Mouse (Mus musculus) neural tube, embryonic 11.5 days (tissue): Measurements from ENCODE around the gene Kdelr3. TPM values are rescaled to one million over a fixed set of nuclear protein-coding genes. Genes with fewer than 3 reads are reported as not detected.
A peak's percentile ranks its signal among the peaks of the same experiment; 100 is the strongest.

ENCODE experiments used
- ATAC-seq: fragments of 200-750 bp; cut with Nextera tagmentation; 2 replicates; pipeline ENCODE4 v1.8.0; 2017; ENCODE audit warnings: moderate number of reproducible peaks, mild to moderate bottlenecking, moderate TSS enrichment, moderate library complexity; ENCODE audit not compliant: insufficient read depth, low FRiP score, low TSS enrichment
- DNase-seq: peaks from one replicate; pipeline ENCODE4 v3.0.0-alpha.2; 2015; ENCODE audit warnings: low spot score
- H3K27ac ChIP-seq: fragments of 300-500 bp; sonication (generic); 2 replicates; pipeline ENCODE4 v1.5.1; 2014; ENCODE audit warnings: low read depth, mild to moderate bottlenecking, low read length
- H3K27me3 ChIP-seq: fragments of 300-500 bp; sonication (generic); 2 replicates; pipeline ENCODE4 v1.6.1; 2014; ENCODE audit warnings: mild to moderate bottlenecking, low read length, mixed read lengths; ENCODE audit not compliant: control insufficient read depth, insufficient read depth
- H3K36me3 ChIP-seq: fragments of 300-500 bp; sonication (generic); 2 replicates; pipeline ENCODE4 v1.6.1; 2014; ENCODE audit warnings: mild to moderate bottlenecking, low read length, moderate library complexity, mixed read lengths; ENCODE audit not compliant: control insufficient read depth, insufficient read depth
- H3K4me1 ChIP-seq: fragments of 300-500 bp; sonication (generic); 2 replicates; pipeline ENCODE4 v1.6.1; 2014; ENCODE audit warnings: low read length, mixed read lengths; ENCODE audit not compliant: control insufficient read depth, insufficient read depth
- H3K4me2 ChIP-seq: fragments of 300-500 bp; sonication (generic); 2 replicates; pipeline ENCODE4 v1.6.1; 2014; ENCODE audit warnings: low read depth, mild to moderate bottlenecking, moderate library complexity
- H3K4me3 ChIP-seq: fragments of 300-500 bp; sonication (generic); 2 replicates; pipeline ENCODE4 v1.5.1; 2014; ENCODE audit warnings: low read depth, low read length
- H3K9ac ChIP-seq: fragments of 300-500 bp; sonication (generic); 2 replicates; pipeline ENCODE4 v1.6.1; 2014; ENCODE audit warnings: mild to moderate bottlenecking, low read length
- H3K9me3 ChIP-seq: fragments of 300-500 bp; sonication (generic); 2 replicates; pipeline ENCODE4 v1.6.1; 2016; ENCODE audit warnings: low read length; ENCODE audit not compliant: control insufficient read depth
- WGBS: fragments of 180-500 bp; shearing (Covaris S2); extraction: QIAGEN DNeasy Blood & Tissue Kit; methylation state at CpG from one replicate; pipeline ENCODE4 v1.1.7; 2014; 5-methylcytosine and 5-hydroxymethylcytosine counted together
- polyA plus RNA-seq: library from polyadenylated mRNA; unstranded; fragments of >200 nt; fragmentation: Nextera tagmentation; extraction: Ambion mirVana; gene quantifications from 2 replicates; pipeline ENCODE4 v1.2.1, GENCODE M21; 2014

The Kdelr3 gene
- polyA plus RNA-seq, 1 experiment from 2014 or later, result 12.1 TPM

- ATAC-seq (no peak), DNase-seq (no peak)
- Histone ChIP-seq H3K9me3 (no peaks in the 10 kb centered on the region), H3K4me1 (peaks cover 5% of the 10 kb centered on the region; the same call in 1 of the 2 replicates), H3K27me3 (peaks cover 34% of the 10 kb centered on the region), H3K36me3 (no peaks in the 10 kb centered on the region), H3K9ac (no peak overlapping the region), H3K4me3 (no peak overlapping the region), H3K27ac (no peak overlapping the region), H3K4me2 (no peak overlapping the region)
- WGBS, result 48% methylated on average over 15 of the region's 16 CpGs
Observed at GRCm38 (mm10) chr15:79519400-79520220, 3.4 kb downstream of the Kdelr3 start.

GRCm38 (mm10) chr15:79525564-79525963 lies 9.4 kb downstream of the Kdelr3 start:
- no peak for DNase-seq
- H3K27me3 ChIP-seq, result no peaks in the 10 kb centered on the region
- H3K27ac ChIP-seq, result no peak overlapping the region
- H3K9me3 ChIP-seq, result no peaks in the 10 kb centered on the region
- H3K4me3 ChIP-seq, result no peak overlapping the region
- H3K36me3 ChIP-seq, result peaks cover 27% of the 10 kb centered on the region
- 89% methylated on average over 5 of the region's 5 CpGs for WGBS
- H3K9ac ChIP-seq, result no peak overlapping the region
- no peaks in the 10 kb centered on the region for H3K4me1 ChIP-seq
- ATAC-seq, result no peak
- no peak overlapping the region for H3K4me2 ChIP-seq

DNA sequence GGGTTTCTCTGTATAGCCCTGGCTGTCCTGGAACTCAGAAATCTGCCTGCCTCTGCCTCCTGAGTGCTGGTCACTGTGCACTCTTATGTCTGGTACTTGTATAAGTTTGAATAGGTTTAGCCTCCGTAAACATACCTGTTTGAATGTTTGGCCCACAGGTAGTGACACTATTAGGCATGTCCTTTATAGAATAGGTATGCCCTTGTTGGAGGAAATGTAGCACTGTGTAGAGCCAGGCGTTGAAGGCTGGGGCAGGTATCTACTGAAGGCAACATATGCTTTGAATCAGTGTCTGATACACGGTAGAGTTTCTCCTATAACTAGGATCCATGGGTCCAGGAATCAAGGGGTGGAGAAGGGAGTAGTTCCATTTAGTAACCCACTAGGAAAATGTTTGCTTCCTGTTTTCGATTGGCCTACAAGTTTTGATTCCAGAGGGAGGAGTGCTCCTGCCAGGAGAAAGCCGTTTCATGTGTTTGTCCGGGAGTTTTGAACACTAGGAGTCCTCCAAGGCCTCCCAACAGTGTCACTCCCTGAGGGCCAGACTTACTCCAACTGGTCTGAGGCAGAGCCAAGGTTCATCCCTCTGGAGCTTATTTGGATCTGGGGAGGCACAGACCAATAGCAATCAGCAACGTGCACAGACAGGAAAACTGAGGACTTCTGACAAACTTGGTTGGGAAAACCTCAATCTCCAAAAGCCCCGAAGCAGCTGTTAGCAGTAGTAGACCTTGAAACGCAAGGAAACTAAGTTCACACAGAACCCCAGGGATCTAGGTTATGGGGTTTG lies 10.0 kb downstream of the Kdelr3 start:
- no peak overlapping the region for H3K9ac ChIP-seq
- DNase-seq (no peak), ATAC-seq (no peak)
- no peaks in the 10 kb centered on the region for H3K27me3 ChIP-seq
- H3K4me1 ChIP-seq, result no peaks in the 10 kb centered on the region
- 71% methylated on average over 9 of the region's 9 CpGs for WGBS
- H3K4me2 ChIP-seq, result no peak overlapping the region
- H3K4me3 ChIP-seq, result no peak overlapping the region
- H3K36me3 ChIP-seq, result peaks cover 28% of the 10 kb centered on the region
- H3K27ac ChIP-seq, result no peak overlapping the region
- no peaks in the 10 kb centered on the region for H3K9me3 ChIP-seq

DNA sequence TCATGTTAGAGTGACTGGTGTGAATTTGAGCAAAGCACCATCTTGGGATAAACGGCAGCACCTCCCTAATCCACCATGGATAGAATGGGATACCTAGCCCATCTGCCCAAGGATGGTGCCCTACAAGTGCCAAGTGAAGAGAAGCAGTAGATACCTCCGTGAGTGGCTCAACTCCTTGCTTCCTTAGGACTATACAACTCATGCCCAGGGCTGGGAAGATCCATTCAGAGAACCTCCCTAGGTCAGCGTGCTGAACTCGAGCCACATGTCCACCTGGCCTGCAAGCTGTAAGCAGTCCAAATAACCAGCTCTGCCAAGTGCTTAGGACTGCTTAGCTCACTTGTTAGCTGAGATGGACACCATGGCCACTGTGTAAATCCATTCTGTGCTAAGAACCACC lies 11.0 kb downstream of the Kdelr3 start:
- DNase-seq, result peak; percentile 36
- Histone ChIP-seq H3K27me3 (no peaks in the 10 kb centered on the region), H3K36me3 (peaks cover 36% of the 10 kb centered on the region), H3K4me2 (no peak overlapping the region), H3K27ac (no peak overlapping the region), H3K9me3 (no peaks in the 10 kb centered on the region), H3K4me3 (no peak overlapping the region), H3K4me1 (no peaks in the 10 kb centered on the region), H3K9ac (no peak overlapping the region)
- ATAC-seq, result no peak
- 87% methylated on average over 4 of the region's 4 CpGs for WGBS

DNA sequence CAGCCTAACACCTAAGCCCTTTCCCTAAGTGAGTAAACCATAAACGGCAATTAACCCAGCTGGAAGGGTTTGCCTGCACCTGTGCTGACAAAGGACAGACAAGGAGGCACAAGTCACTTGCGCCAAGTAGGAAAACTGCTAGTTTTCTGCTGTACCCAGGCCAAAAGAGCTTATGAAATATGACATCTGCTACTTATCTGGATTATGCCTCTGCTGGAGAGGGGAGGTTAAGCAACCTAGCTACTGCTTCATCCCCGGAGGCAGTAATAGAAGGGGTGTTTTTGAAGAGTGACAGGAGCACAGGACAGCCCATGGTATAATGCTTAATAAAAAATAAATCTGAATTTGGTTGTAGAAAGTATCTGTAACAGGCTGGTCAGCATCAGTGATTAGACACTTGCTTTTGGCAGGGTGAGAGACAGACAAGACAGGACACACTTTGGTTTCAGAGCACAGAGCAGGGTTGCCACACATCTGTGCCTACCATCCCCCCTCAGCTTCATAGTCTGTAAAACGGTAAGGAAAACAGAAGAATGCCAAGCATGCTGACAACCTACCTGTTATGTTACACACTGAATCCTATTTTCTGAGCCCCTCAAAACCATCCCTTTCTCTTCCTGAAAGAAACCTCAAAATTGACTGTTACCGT lies 11.9 kb downstream of the Kdelr3 start:
- H3K27ac ChIP-seq, result no peak overlapping the region
- 83% methylated on average over 5 of the region's 5 CpGs for WGBS
- ATAC-seq (no peak), DNase-seq (no peak)
- peaks cover 39% of the 10 kb centered on the region for H3K36me3 ChIP-seq
- no peak overlapping the region for H3K9ac ChIP-seq
- H3K4me3 ChIP-seq, result no peak overlapping the region
- H3K9me3 ChIP-seq, result no peaks in the 10 kb centered on the region
- H3K4me2 ChIP-seq, result no peak overlapping the region
- no peaks in the 10 kb centered on the region for H3K27me3 ChIP-seq
- H3K4me1 ChIP-seq, result no peaks in the 10 kb centered on the region

DNA sequence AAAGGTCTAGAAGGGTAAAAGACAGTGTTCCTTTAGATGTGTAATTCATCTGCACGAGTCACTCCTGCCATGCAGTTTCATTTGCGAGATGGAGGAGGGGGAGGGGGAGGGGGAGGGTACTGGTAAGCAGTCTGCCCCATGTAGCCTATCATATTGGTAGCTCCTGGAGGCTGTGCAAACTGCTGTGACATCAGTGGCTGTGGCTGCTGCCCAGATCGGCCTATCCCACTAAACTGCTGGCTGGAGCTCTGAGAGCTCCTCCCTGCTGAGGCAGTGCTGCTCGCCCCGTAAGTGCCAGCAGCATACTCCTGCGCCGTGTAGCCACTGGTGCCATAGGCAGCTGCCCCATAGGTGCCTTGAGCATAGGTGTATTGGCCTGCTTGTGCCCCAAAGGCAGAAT lies 13.7 kb downstream of the Kdelr3 start:
- WGBS, result 87% methylated on average over 7 of the region's 7 CpGs
- Histone ChIP-seq H3K9me3 (no peaks in the 10 kb centered on the region), H3K36me3 (peaks cover 48% of the 10 kb centered on the region), H3K4me2 (no peak overlapping the region), H3K4me3 (no peak overlapping the region), H3K27ac (no peak overlapping the region), H3K9ac (no peak overlapping the region), H3K27me3 (no peaks in the 10 kb centered on the region), H3K4me1 (no peaks in the 10 kb centered on the region)
- ATAC-seq, result no peak
- DNase-seq, result no peak

GRCm38 (mm10) chr15:79533796-79534195 lies 17.6 kb downstream of the Kdelr3 start:
- Histone ChIP-seq H3K27me3 (no peaks in the 10 kb centered on the region), H3K4me1 (no peaks in the 10 kb centered on the region), H3K36me3 (peaks cover 51% of the 10 kb centered on the region), H3K9ac (no peak overlapping the region), H3K4me2 (no peak overlapping the region), H3K9me3 (no peaks in the 10 kb centered on the region), H3K4me3 (no peak overlapping the region), H3K27ac (no peak overlapping the region)
- ATAC-seq, result no peak
- WGBS, result 94% methylated on average over 3 of the region's 3 CpGs
- DNase-seq, result no peak

- H3K4me3 ChIP-seq, result no peak overlapping the region
Observed at GRCm38 (mm10) chr15:79543968-79544367, 27.8 kb downstream of the Kdelr3 start.

More at GRCm38 (mm10) chr15:79543968-79544367, 27.8 kb downstream of the Kdelr3 start:
- WGBS, result 94% methylated on average over 3 of the region's 3 CpGs
- Histone ChIP-seq H3K27me3 (no peaks in the 10 kb centered on the region), H3K4me2 (peak overlapping the region; percentile 71), H3K4me1 (peaks cover 9% of the 10 kb centered on the region), H3K9ac (no peak overlapping the region), H3K27ac (no peak overlapping the region), H3K9me3 (no peaks in the 10 kb centered on the region), H3K36me3 (peaks cover 23% of the 10 kb centered on the region)
- no peak for DNase-seq
- no peak for ATAC-seq
